Mouse (Mus musculus): ENCODE data around the gene Gpr83. TPM values are rescaled to one million over a fixed set of nuclear protein-coding genes. Genes with fewer than 3 reads are reported as not detected.

Gene Gpr83
- total and polyA plus RNA-seq, 2 experiments: not detected

DNA sequence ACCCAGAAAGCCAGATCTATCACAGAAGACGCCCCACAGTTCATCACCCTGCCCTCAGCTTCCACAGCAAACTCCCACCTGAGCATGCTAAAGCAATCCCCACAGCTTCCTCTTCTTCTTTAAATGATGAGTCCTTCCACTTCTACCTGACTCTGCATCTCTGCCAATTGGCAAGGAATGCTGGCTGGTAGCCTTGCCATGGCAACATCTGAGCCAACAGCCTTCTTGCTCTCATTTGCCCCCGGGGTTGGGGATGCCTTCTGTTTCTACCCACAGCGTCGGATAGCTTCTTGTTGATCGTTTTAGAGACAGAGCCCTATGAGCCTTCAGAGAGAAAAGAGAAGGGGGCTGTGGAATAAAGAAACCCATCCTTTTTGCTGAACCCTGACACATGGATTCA lies 31.9 kb downstream of the Gpr83 start:
- Histone ChIP-seq H3K79me2 (ENCODE audit: control insufficient read depth, insufficient read depth, low read length) (no peaks in the 10 kb centered on the region), H3K27ac (replicated peaks; ENCODE audit: insufficient read depth, low read depth, low read length) (no peak overlapping the region), H3K4me1 (ENCODE audit: control insufficient read depth, insufficient read depth, low read length) (no peaks in the 10 kb centered on the region), H3K36me3 (ENCODE audit: control insufficient read depth, insufficient read depth, low read length) (no peaks in the 10 kb centered on the region), H3K4me3 (ENCODE audit: insufficient read depth, low read depth, low read length) (no peak overlapping the region), H3K9ac (ENCODE audit: low read depth, low read length) (no peak overlapping the region), H3K27me3 (ENCODE audit: control insufficient read depth, insufficient read depth, low read length) (no peaks in the 10 kb centered on the region)
- no peak for DNase-seq (ENCODE audit: extremely low read depth, low read depth, low spot score)
- TF ChIP-seq POLR2A (IDR thresholded peaks at IDR 0.05; ENCODE audit: extremely low read depth, insufficient read depth, low read length): no peak
- no peak for TF ChIP-seq CTCF (IDR thresholded peaks at IDR 0.05; ENCODE audit: low read depth, low read length)
- 68% methylated on average over 5 of the region's 5 CpGs for WGBS

DNA sequence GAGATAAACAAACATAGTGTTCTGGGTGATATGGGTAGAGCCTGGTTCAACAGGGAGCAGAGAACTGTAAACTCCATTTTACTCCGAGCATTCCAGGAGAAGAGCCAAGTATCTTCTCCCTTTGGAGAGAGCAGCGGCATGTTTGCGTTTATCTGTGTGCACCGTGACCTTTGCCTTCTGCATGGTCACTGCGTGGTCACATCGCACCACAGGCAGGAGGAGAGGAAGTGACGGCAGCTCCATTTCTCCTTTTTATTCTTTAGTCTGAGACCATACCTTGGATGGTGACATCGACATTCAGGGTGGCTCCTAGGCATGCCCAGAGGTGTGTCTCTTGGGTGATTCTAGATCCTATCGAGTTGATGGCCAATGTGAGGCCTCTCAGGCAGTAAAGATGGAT lies 33.4 kb downstream of the Gpr83 start:
- Histone ChIP-seq H3K27ac (replicated peaks; ENCODE audit: insufficient read depth, low read depth, low read length) (no peak overlapping the region), H3K79me2 (ENCODE audit: control insufficient read depth, insufficient read depth, low read length) (no peaks in the 10 kb centered on the region), H3K9ac (ENCODE audit: low read depth, low read length) (no peak overlapping the region), H3K27me3 (ENCODE audit: control insufficient read depth, insufficient read depth, low read length) (no peaks in the 10 kb centered on the region), H3K36me3 (ENCODE audit: control insufficient read depth, insufficient read depth, low read length) (no peaks in the 10 kb centered on the region), H3K4me3 (ENCODE audit: insufficient read depth, low read depth, low read length) (no peak overlapping the region), H3K4me1 (ENCODE audit: control insufficient read depth, insufficient read depth, low read length) (no peaks in the 10 kb centered on the region)
- DNase-seq (ENCODE audit: extremely low read depth, low read depth, low spot score): peak; percentile 39
- no peak for TF ChIP-seq CTCF (IDR thresholded peaks at IDR 0.05; ENCODE audit: low read depth, low read length)
- TF ChIP-seq POLR2A (IDR thresholded peaks at IDR 0.05; ENCODE audit: extremely low read depth, insufficient read depth, low read length): no peak
- WGBS: 21% methylated on average over 9 of the region's 9 CpGs

DNA sequence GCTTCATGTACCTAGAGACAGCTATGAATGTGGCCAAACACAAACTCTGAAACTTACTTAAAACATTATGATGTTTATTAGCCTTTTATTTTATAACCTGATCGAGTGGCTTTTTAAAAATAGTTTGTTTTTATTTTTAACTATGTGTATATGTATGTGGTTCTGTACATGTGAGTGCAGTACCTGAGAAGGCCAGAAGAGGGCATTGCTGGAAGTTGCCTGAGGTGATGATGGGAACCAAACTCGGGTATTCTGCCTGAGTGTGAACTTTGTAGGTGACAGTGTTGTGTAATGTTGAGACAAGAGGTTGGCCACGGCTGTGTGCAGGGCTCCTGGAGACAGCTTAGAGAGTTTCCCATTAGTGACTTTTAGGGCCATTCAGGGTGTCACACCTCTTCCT lies 34.6 kb downstream of the Gpr83 start:
- Histone ChIP-seq H3K79me2 (ENCODE audit: control insufficient read depth, insufficient read depth, low read length) (no peaks in the 10 kb centered on the region), H3K27ac (replicated peaks; ENCODE audit: insufficient read depth, low read depth, low read length) (no peak overlapping the region), H3K9ac (ENCODE audit: low read depth, low read length) (no peak overlapping the region), H3K36me3 (ENCODE audit: control insufficient read depth, insufficient read depth, low read length) (no peaks in the 10 kb centered on the region), H3K27me3 (ENCODE audit: control insufficient read depth, insufficient read depth, low read length) (no peaks in the 10 kb centered on the region), H3K4me1 (ENCODE audit: control insufficient read depth, insufficient read depth, low read length) (no peaks in the 10 kb centered on the region), H3K4me3 (ENCODE audit: insufficient read depth, low read depth, low read length) (no peak overlapping the region)
- 76% methylated on average over 3 of the region's 3 CpGs for WGBS
- TF ChIP-seq POLR2A (IDR thresholded peaks at IDR 0.05; ENCODE audit: extremely low read depth, insufficient read depth, low read length) (no peak), CTCF (IDR thresholded peaks at IDR 0.05; ENCODE audit: low read depth, low read length) (no peak; the same call in 1 of the 2 replicates)
- DNase-seq (ENCODE audit: extremely low read depth, low read depth, low spot score): no peak

DNA sequence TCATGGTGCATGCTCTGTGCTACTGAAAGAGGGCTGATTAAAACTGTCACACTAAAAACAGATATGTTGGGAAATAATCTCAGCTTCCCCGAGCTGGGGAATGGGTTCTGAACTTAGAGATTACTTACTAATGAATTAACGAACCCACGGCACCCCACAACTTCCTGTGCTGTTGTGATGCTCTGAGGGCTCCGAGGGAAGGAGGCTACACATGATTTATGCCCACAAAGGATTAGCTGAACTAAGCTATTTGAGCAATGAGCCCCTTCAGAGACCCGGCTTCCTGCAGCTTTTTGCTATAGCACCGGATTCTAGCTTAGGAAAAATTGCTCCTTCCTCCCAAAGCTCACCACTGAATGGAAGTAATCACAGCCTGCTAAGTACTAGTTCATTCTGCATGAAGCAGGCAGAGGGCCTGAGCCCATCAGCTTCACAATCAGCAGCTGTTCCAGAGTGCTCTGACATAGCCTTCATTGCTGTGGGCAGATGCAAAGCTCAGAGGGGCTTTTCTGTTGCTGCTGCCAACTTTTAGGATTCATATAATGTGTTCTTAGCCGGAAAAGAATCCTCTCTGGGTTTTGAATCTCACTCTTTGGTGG lies 35.3 kb downstream of the Gpr83 start:
- Histone ChIP-seq H3K79me2 (ENCODE audit: control insufficient read depth, insufficient read depth, low read length) (no peaks in the 10 kb centered on the region), H3K27me3 (ENCODE audit: control insufficient read depth, insufficient read depth, low read length) (no peaks in the 10 kb centered on the region), H3K27ac (replicated peaks; ENCODE audit: insufficient read depth, low read depth, low read length) (no peak overlapping the region), H3K9ac (ENCODE audit: low read depth, low read length) (no peak overlapping the region), H3K4me1 (ENCODE audit: control insufficient read depth, insufficient read depth, low read length) (no peaks in the 10 kb centered on the region), H3K36me3 (ENCODE audit: control insufficient read depth, insufficient read depth, low read length) (no peaks in the 10 kb centered on the region), H3K4me3 (ENCODE audit: insufficient read depth, low read depth, low read length) (no peak overlapping the region)
- no peak for DNase-seq (ENCODE audit: extremely low read depth, low read depth, low spot score)
- TF ChIP-seq POLR2A (IDR thresholded peaks at IDR 0.05; ENCODE audit: extremely low read depth, insufficient read depth, low read length) (no peak), CTCF (IDR thresholded peaks at IDR 0.05; ENCODE audit: low read depth, low read length) (no peak)
- WGBS: 79% methylated on average over 7 of the region's 7 CpGs

DNA sequence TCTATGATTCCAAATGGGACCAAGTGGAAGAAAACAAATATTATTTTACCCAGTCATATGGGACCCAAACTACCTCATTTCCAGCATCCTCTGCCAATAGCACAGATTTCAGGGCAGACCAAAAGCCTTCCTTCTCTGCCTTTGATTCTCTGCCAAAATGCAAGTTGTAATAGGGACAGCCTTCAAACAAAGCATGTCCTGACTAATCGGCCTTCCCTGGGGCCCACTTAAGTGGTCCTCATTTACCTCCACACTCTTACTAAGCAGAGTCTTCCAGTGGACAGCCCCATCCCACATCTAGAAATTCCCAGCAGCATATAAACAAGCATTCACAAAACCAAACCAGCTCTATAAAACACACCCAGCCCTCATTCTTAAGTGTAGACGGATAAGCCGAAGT lies 37.1 kb downstream of the Gpr83 start:
- H3K9ac ChIP-seq (ENCODE audit: low read depth, low read length): no peak overlapping the region
- H3K36me3 ChIP-seq (ENCODE audit: control insufficient read depth, insufficient read depth, low read length): no peaks in the 10 kb centered on the region
- H3K4me1 ChIP-seq (ENCODE audit: control insufficient read depth, insufficient read depth, low read length): no peaks in the 10 kb centered on the region
- H3K79me2 ChIP-seq (ENCODE audit: control insufficient read depth, insufficient read depth, low read length): no peaks in the 10 kb centered on the region
- DNase-seq (ENCODE audit: extremely low read depth, low read depth, low spot score): no peak
- TF ChIP-seq POLR2A (IDR thresholded peaks at IDR 0.05; ENCODE audit: extremely low read depth, insufficient read depth, low read length) (no peak), CTCF (IDR thresholded peaks at IDR 0.05; ENCODE audit: low read depth, low read length) (no peak)
- no peak overlapping the region for H3K4me3 ChIP-seq (ENCODE audit: insufficient read depth, low read depth, low read length)
- WGBS: 82% methylated on average over 3 of the region's 3 CpGs
- H3K27ac ChIP-seq (replicated peaks; ENCODE audit: insufficient read depth, low read depth, low read length): no peak overlapping the region
- H3K27me3 ChIP-seq (ENCODE audit: control insufficient read depth, insufficient read depth, low read length): no peaks in the 10 kb centered on the region

DNA sequence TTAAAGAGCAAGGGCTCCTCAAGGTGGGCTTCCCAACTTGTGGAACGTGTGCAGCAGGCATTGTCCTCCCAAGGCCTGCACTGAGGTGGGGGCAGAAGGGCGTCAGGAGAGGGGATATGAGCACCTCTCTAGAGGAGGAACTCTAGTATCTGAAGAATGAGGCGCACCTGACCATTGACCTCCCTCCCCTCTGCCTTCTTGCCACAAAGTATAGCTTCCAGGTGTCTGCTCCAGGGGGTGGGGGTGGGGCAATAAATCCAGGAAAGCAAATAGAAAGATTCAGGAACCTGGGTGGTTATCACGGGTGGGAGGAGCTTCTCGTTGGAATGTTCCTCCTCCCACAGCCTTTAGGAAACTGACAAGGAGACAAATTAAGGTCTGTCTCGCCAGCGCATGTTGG lies 41.7 kb downstream of the Gpr83 start:
- Histone ChIP-seq H3K36me3 (ENCODE audit: control insufficient read depth, insufficient read depth, low read length) (no peaks in the 10 kb centered on the region), H3K4me1 (ENCODE audit: control insufficient read depth, insufficient read depth, low read length) (no peaks in the 10 kb centered on the region), H3K9ac (ENCODE audit: low read depth, low read length) (no peak overlapping the region), H3K79me2 (ENCODE audit: control insufficient read depth, insufficient read depth, low read length) (no peaks in the 10 kb centered on the region), H3K4me3 (ENCODE audit: insufficient read depth, low read depth, low read length) (no peak overlapping the region), H3K27ac (replicated peaks; ENCODE audit: insufficient read depth, low read depth, low read length) (no peak overlapping the region), H3K27me3 (ENCODE audit: control insufficient read depth, insufficient read depth, low read length) (0 out of 2 replicates have a peak, but pooled peaks cover 2% of the 10 kb centered on the region)
- TF ChIP-seq CTCF (IDR thresholded peaks at IDR 0.05; ENCODE audit: low read depth, low read length) (no peak), POLR2A (IDR thresholded peaks at IDR 0.05; ENCODE audit: extremely low read depth, insufficient read depth, low read length) (no peak)
- 49% methylated on average over 7 of the region's 7 CpGs for WGBS
- DNase-seq (ENCODE audit: extremely low read depth, low read depth, low spot score): no peak

Measured in liver, adult 2 months (tissue).